Mouse (Mus musculus): ENCODE data around the gene Psap. TPM values are rescaled to one million over a fixed set of nuclear protein-coding genes. Genes with fewer than 3 reads are reported as not detected.

Psap gene
- polyA plus RNA-seq, 1 experiment: 1,531 TPM

GRCm38 (mm10) chr10:60287726-60288125 is 10.3 kb downstream of the Psap start:
- no peak for DNase-seq (ENCODE audit: low spot score)

- no peak for DNase-seq (ENCODE audit: low spot score)
These were observed 11.8 kb downstream of the Psap start for GRCm38 (mm10) chr10:60289216-60289615.

GRCm38 (mm10) chr10:60290026-60290738 is 12.8 kb downstream of the Psap start:
- no peak for DNase-seq (ENCODE audit: low spot score)

DNA sequence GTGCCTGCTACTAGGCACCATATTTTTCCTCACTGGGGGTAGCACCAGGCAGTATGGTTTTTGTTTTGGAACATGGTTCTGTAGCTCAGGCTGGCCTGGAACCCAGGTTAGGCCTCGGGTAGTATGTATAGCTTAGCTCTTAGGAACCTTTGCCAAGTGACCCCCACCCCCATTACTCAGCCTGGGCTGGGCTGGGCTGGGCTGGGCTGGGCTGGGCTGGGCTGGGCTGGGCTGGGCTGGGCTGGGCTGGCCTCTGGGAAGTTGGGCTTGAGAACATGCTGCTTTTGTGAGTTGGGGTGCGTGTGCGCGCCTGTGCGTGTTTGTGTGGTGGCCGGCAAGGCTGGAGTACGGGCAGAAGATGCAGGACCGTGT is 13.3 kb downstream of the Psap start:
- DNase-seq (ENCODE audit: low spot score): no peak

GRCm38 (mm10) chr10:60292209-60292608 is 14.8 kb downstream of the Psap start:
- DNase-seq (ENCODE audit: low spot score): no peak

DNA sequence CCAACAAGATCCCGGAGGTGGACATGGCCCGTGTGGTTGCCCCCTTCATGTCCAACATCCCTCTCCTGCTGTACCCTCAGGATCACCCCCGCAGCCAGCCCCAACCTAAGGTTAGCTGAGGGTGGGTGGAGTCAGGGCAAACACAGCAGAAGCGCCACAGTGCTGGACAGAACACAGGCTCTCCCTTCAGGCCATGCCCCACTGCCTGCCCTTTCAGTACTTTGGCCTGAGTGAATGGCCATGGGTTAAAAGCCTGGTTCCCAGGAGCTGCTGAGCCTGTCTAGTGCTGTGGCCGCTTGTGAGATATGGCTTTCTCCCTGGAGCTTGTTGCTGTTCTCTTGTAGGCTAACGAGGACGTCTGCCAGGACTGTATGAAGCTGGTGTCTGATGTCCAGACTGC is 17.2 kb downstream of the Psap start:
- DNase-seq (ENCODE audit: low spot score): no peak

GRCm38 (mm10) chr10:60295356-60295755 is 17.9 kb downstream of the Psap start:
- no peak for DNase-seq (ENCODE audit: low spot score)

GRCm38 (mm10) chr10:60296027-60296426 is 18.6 kb downstream of the Psap start:
- no peak for DNase-seq (ENCODE audit: low spot score)

- no peak for DNase-seq (ENCODE audit: low spot score)
These were observed 22.2 kb downstream of the Psap start for GRCm38 (mm10) chr10:60299636-60300035.

GRCm38 (mm10) chr10:60303419-60303818 is 26.0 kb downstream of the Psap start:
- no peak for DNase-seq (ENCODE audit: low spot score)

GRCm38 (mm10) chr10:60304854-60305628 is 27.6 kb downstream of the Psap start:
- no peak for DNase-seq (ENCODE audit: low spot score)

GRCm38 (mm10) chr10:60310629-60311028 is 33.2 kb downstream of the Psap start:
- DNase-seq (ENCODE audit: low spot score): no peak

- DNase-seq (ENCODE audit: low spot score): no peak
These were observed 36.2 kb downstream of the Psap start for GRCm38 (mm10) chr10:60313606-60314005.

DNA sequence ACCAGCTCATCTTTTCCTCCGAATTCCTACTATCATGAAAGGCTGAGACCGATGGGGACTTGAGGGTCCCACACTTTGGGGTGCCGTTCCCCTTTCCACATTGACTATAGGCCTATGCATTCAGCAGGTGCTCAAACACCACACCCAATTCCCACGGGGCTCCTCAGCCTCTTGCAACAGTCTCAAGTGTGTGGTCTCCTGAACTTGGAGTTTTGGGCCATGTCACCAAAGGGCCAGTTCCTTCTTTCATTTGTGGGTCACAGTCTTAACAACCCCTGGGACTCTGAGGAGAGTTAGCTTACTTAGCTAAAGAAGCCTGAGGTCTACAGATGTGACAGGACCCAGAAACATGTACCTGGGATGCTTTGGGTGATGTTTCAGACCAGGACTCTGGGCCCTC is 38.7 kb downstream of the Psap start:
- no peak for DNase-seq (ENCODE audit: low spot score)

GRCm38 (mm10) chr10:60328963-60329650 is 51.7 kb downstream of the Psap start:
- DNase-seq (ENCODE audit: low spot score): no peak

DNA sequence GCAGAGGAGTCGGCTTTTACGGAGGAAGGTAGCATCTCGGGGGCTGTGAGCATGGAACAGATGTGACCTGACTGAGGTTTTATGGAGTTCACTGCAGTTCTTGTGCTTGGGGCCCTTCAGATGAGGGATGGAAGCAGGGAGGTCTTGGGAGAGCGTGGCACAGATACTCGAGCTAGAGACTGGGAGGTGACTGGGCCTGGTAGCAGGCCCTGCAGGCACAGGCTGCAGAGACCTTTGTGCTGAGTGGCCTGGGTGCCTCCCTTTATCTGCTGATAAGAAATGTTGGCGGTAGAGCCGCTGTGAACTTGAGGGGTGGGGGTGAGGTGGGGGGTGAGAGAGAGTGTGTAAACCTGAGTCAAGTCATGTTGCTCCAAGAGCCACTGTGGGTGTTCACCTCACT is 57.2 kb downstream of the Psap start:
- DNase-seq (ENCODE audit: low spot score): no peak

GRCm38 (mm10) chr10:60335021-60335420 is 57.6 kb downstream of the Psap start:
- DNase-seq (ENCODE audit: low spot score): no peak

- no peak for DNase-seq (ENCODE audit: low spot score)
These were observed 64.1 kb downstream of the Psap start for GRCm38 (mm10) chr10:60341528-60341927.

DNA sequence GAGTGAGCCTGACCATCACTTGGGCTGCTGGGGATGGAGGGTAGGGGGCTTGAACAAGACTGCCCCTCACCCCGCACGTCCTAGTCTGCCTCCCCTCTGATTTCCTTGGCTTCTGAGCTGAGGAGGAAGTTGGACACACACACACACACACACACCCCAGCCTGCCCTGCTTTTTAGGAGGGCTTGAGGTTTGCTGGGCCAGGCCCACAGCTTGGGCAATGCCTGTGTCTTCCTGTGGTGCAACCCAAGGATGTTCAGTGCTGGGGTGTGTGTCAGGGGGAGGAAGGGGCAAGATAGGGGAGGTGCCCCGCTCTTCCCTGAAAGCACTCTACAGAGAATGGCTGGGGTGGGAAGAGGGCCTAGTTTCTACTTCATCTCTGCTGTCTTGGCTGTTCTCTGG is 66.7 kb downstream of the Psap start:
- no peak for DNase-seq (ENCODE audit: low spot score)

GRCm38 (mm10) chr10:60346056-60346455 is 68.6 kb downstream of the Psap start:
- no peak for DNase-seq (ENCODE audit: low spot score)

DNA sequence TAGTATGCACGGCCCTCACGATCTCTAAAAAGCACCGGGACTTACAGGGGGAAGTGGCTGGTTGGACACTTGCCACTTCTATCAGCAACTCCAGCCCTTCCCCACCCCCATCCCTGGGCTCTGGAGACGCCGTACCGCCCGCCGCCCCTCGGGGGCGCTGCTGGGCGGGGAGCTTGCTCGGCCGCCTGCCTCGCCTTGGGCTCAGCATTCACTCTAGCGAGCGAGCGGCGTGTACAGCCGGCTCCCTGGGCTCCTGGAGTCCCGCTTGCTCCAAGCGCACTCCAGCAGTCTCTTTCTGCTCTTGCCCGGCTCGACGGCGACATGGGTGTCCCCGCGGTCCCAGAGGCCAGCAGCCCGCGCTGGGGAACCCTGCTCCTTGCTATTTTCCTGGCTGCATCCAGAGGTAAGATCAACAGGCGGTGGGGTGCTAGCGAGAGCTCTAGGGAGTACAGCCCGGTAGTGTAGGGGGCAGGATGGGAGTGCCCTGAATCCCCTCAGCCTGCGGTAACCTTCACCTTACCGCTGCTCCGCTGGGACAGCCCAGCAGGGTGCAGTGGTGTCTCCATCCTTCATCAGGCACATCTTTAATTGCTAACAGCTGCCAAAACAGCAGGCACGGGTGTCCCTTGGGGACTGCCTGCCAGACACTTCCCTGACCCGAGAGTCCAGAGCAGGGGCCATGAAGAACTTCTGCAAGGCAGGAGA is 69.4 kb downstream of the Psap start, which contains the start of gene Vsir:
Gene Vsir (plus strand): TSS at position 151 of the 705 bp plus-strand sequence.
- peak; percentile 83 for DNase-seq (ENCODE audit: low spot score)

Measured in urinary bladder, adult 2 months (tissue).